Mouse (Mus musculus) layer of hippocampus, postnatal 36 days (tissue): ENCODE measurements at regions not wholly inside any gene's neighbourhood (a gene's known extent, or its start where the extent isn't known, plus 50 kb on each side); places are given as distances from the start of the nearest gene placed in this dataset.

Experiments used
- DNase-seq, 2 experiments: peaks; one replicate each; pipeline ENCODE4 v3.0.0; 2022

- DNase-seq = no peak
These were observed 130.7 kb upstream of the Fggy start for GRCm38 (mm10) chr4:95426563-95426962.

- no peak for DNase-seq
These were observed 122.8 kb upstream of the Fggy start for GRCm38 (mm10) chr4:95434543-95434942.

- no peak for DNase-seq
These were observed 122.2 kb upstream of the Fggy start for GRCm38 (mm10) chr4:95435080-95435479.

GRCm38 (mm10) chr4:95439834-95440233 lies 117.5 kb upstream of the Fggy start:
- no peak for DNase-seq

- no peak for DNase-seq
These were observed 113.2 kb upstream of the Fggy start for GRCm38 (mm10) chr4:95443854-95444811.

GRCm38 (mm10) chr4:95450286-95450685 lies 107.0 kb upstream of the Fggy start:
- no peak for DNase-seq

GRCm38 (mm10) chr4:95451831-95452230 lies 105.5 kb upstream of the Fggy start:
- DNase-seq = no peak

GRCm38 (mm10) chr4:95456318-95456717 lies 101.0 kb upstream of the Fggy start:
- DNase-seq = no peak

- DNase-seq = no peak
These were observed 100.4 kb upstream of the Fggy start for GRCm38 (mm10) chr4:95456943-95457342.

- no peak for DNase-seq
These were observed 94.8 kb upstream of the Fggy start for GRCm38 (mm10) chr4:95462476-95462875.

- DNase-seq = no peak
These were observed 94.1 kb upstream of the Fggy start for GRCm38 (mm10) chr4:95463082-95463825.

GRCm38 (mm10) chr4:95466647-95467046 lies 90.7 kb upstream of the Fggy start:
- DNase-seq = no peak

- DNase-seq = no peak
These were observed 89.8 kb upstream of the Fggy start for GRCm38 (mm10) chr4:95467526-95467925.

GRCm38 (mm10) chr4:95474726-95475406 lies 82.4 kb upstream of the Fggy start:
- no peak for DNase-seq

GRCm38 (mm10) chr4:95476071-95476724 lies 81.1 kb upstream of the Fggy start:
- DNase-seq = peak; percentile 4 to 5

GRCm38 (mm10) chr4:95483571-95483970 lies 73.7 kb upstream of the Fggy start:
- DNase-seq = no peak

- no peak for DNase-seq
These were observed 70.0 kb upstream of the Fggy start for GRCm38 (mm10) chr4:95487323-95487722.

GRCm38 (mm10) chr4:95487969-95488368 lies 69.3 kb upstream of the Fggy start:
- DNase-seq = no peak

- no peak for DNase-seq
These were observed 68.2 kb upstream of the Fggy start for GRCm38 (mm10) chr4:95489059-95489458.

- DNase-seq = no peak
These were observed 57.0 kb upstream of the Fggy start for GRCm38 (mm10) chr4:95500265-95500664.

GRCm38 (mm10) chr4:95501164-95501563 lies 56.1 kb upstream of the Fggy start:
- DNase-seq = no peak
